Mouse (Mus musculus) brain, adult 2 months (tissue): ENCODE measurements around the gene Palb2.

ENCODE experiments used
- DNase-seq: peaks from one replicate; pipeline ENCODE4 v3.0.0; 2011; ENCODE audit warnings: low read depth, low spot score

Gene Palb2

DNA sequence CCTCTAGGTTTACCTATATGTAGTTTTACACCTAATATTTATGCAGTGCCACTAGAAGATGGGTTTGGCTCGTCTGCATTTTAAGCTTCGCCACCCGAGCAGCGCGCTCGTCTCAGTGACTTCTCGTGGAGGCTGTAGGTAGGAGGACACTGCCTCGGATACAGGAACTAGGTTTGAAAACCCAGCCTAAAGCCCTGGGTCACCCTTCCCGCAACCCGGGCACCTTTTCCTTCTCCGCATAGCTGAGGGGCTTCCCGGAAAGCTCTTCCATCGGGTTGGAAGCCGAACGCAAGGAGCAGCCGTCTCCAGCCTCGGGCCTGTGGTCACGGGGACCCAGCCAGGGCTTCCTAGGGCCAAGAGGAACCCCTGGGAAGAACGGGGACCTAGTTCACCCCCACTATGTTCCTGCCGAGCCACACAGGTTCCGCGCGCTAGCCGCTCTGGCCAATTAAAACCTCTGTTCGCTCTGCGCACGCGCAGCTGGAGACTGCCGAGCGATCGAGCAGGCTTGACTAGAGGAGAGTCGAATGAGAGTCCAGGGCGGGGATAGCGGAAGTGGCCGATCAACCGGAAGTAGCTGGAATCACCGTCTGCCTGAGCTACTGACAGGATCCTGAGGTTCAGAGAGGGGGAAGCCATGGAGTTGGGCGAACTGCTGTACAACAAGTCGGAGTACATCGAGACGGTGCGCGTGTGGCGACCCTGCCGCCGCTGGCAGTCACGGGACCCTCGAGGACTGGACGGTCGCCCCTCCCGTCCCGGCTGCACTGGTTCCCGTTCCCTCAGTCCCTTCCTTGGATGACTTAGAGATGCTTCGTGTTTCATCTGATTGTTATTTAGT is at the start of gene Palb2, which contains the start of gene Dctn5:
TSS of gene Palb2 (minus strand) at position 489 of the 841 bp plus-strand sequence.
TSS of gene Dctn5 (plus strand) at position 545 of the 841 bp plus-strand sequence.
- DNase-seq: peak; percentile 98

DNA sequence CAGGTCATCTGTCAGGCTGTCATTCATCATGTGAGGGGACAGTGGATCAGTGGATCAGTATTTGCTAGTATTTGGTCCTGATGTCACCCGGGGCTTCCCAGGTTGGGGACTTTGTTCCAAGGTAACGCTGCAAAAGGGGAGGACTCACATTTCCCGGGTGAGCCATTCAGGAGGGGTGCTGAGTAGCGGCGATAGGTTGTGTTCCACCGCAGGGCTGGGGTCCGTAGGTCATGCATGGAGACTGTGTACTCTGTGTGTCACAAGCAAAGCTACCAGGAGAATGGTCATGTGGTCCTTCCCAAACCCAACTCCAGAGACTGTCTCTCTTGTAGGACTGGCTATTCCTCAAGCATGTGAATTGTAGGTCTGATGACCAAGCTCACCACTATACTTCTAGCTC is 47.9 kb upstream of the Palb2 start:
- DNase-seq: no peak

DNA sequence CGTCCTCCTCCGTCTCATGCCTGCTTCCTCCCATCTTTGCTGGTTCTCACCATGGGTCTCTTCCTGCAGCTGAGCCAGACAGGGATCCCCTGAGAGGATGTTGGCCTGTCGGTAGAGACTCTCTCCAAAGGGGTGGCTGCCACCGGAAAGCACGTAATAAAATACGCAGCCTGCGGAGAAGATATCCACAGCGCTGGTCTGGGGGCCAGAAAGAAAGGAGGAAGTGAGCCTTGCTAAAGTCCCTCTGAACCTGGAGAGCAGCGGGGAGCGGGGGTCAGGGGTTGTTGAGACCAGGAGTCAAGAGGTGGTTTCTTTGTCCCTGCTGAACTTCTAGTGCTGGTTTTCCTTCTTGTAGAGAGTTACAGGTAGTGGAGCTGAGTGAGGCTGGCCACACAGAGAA is 38.8 kb upstream of the Palb2 start:
- DNase-seq: no peak

DNA sequence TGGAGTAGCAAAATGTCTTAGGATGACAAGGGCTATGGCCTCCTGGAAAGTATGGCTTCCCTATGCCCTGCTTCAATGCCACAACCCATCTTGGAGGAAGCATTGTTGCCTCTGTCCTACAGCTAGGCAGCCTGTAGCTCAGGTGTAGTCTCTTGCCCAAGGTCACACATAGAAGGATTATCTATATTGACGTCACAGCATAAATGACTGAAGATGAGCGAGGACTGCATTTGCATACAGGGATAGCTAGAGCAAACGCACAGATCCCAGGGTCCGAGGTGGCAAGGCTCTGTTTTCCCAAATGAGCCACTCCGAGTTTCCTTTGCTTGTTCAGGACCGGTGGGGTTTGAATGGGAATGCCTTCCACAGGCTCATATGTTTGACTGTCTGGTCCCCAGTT is 37.9 kb upstream of the Palb2 start:
- DNase-seq: no peak

DNA sequence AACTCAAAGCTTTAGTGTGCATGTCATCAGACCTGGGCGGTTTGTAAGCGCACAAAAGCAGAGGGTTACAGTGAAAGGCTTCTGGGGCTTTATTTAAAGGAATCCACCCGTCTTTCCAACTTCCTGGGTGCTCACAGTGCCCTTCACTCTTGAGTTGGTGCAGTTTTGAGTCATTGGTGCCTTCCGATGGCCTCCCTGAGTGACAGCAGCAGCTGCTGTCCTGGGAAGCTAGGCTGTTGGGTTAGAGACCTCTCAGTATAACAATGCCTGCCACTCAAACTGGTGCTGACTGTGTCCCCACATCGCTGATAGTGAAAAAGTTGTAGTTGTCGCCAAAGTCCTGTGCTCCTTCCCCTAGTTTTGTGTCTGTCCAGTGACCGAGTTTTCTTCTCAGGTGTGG is 34.4 kb upstream of the Palb2 start:
- DNase-seq: no peak

DNA sequence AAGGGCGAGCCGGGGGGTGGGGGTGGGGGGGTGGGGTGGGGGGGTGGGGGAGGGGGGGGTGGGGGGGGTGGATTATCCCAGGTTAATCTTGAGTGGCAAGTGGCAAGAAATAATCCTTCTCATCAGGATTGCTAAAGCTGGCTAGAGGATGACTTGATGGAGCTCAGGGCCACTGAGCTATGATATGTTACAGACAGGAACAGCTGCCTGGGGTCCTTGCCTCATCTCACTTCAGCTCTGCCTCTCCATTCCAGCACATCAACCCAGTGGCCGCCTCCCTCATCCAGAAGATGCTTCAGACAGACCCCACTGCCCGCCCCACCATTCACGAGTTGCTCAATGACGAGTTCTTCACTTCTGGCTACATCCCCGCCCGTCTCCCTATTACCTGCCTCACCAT is 31.0 kb upstream of the Palb2 start:
- no peak for DNase-seq

DNA sequence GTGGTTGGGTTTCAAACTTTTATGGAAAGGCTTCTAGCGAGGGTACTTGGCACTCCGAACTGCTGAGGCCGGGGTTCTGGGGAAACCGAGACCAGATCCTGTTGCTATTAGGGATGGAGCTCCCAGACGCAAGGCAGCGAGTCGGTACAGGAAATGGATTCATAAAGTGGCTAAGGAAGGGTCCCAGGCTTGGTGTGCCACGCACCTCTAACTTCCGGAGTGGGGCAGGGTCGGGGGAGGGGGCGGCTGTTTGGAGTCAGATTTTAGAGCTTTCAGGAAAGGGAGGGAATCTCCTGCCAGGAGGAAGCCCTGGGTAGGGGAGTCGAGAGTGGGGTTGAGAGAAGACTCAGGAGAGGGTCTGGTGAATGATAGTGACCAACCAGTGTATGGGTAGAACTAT is 27.3 kb upstream of the Palb2 start:
- DNase-seq: no peak

DNA sequence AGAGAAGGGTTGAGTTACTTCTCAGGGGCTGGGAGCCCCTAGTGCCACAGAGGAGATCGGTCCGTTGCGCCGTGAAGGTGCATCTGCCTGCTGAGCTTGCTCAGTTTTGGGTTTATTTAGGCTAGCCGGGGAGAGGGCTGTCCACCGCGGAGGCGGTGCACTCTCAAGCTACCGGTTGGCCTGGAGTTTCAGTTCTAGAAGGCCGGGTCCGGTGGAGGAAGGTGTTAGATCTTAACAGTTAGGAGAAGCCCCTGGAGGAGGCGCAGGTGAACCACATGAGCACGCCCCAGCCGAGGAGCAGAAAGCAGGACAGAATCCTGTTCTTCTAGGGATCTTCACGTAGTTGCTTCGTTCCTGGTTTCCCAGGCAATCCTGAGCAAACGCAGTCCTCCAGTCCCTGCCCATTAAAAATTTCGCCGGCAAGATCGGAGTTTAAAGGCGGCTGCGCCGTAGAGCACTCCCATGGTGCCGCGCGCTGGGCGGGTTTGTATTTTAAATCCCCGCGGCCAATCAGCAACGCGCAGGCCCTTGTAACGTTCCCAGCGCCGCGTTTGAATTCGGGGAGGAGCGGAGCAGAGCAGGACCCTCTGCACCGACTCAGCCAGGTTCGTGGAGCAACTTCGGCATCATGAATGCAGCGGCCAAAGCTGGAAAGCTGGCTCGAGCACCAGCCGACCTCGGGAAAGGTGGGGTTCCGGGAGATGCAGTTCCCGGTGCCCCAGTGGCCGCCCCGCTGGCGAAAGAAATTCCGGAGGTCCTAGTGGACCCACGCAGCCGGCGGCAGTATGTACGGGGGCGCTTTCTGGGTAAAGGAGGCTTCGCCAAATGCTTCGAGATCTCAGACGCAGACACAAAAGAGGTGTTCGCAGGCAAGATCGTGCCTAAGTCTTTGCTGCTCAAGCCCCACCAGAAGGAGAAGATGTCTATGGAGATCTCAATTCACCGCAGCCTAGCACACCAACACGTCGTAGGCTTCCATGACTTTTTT is 26.4 kb upstream of the Palb2 start, which contains the start of gene Plk1:
TSS of gene Plk1 (plus strand) at position 525 of the 988 bp plus-strand sequence.
- peak; percentile 88 for DNase-seq

DNA sequence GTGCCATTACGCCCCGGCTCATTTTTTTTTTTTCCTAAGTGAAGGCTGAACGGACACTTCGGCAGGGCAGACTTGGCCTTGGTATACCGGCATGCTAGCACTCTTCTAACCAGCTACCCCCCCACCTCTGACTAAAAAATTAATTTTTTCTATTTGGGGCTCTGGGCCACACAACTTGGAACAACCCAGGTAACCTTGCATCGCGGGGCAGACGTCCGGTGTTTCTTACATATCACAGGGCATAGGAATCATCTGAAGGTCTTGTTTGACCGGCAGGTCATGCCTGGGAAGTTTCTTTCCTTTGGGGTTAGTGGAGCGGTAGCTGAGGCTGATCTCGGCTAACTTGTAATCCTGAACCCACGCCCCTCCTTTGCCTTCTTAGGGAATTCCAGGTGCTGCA is 25.7 kb upstream of the Palb2 start:
- DNase-seq: no peak

DNA sequence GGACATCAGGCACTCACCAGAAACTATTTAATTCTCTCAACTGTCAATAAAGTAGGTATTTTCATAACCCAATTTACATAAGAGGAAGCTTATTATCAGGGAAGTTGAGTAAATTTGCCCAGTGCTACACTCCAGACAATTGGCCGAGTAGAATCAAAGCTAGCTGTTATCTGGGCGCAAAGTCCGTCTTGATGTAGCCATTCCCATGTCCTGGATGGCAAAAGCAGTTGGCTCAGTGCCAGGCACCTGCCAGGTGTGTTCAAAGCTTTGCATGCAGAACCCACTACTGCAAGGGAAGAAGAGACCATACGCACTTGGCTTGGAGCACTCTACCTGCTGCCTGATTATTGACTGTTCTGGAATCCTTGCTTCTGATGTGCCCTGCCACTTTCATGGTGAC is 19.7 kb upstream of the Palb2 start:
- DNase-seq: no peak

DNA sequence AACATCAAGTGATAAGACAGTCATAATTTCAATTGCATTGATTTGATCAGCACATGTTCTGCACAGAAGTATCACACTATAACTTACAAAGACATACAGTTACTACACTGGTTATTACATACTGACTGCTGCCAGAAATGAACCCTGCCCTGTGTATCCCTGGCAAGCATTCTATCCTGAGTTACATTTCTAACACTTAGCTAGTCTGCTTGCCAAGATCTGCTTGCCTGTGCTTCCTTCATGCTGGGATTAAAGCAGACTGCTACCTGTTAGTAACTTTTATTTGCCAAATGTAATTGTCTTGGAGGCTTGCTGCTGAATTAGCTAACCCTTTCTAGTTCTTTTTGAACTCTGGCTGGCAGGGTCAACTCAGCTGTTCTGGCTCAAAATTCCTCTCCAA is 8.2 kb upstream of the Palb2 start:
- DNase-seq: no peak

DNA sequence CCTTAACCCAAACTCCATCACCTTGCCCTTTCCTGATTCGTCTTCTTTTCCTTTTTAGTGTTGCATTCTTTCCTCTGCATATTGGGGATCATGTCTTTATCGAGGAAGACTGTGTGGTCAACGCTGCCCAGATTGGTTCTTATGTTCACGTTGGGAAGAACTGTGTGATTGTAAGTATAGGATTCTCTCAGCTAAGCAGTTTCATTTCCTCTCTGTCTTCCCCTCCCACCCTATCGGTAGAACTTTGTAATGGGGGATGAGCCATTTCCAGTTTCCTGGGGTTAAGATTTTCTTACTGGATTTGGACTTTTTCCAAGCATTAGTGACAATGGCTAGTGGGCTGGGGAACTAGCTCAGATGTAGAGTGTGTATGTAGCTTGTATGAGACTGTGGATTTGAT is 5.4 kb upstream of the Palb2 start:
- DNase-seq: no peak

DNA sequence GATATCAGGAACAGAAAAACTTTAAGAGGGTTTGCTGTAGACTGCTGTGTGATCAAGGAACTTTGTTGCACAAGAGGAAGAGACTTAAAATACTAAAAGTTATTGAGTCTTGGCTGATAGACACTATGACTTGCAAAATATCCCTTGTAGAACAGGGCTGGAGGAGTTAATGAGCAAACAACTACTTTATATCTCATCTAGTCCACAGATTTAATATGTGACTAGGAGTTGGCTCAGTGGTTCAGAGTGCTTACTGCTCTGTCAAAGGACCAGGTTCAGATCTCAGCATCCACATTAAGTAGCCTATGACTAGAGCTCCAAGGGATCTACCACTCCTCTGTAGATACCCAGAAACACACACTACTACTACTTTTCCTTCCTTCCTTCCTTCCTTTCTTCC is 4.3 kb upstream of the Palb2 start:
- DNase-seq: no peak

DNA sequence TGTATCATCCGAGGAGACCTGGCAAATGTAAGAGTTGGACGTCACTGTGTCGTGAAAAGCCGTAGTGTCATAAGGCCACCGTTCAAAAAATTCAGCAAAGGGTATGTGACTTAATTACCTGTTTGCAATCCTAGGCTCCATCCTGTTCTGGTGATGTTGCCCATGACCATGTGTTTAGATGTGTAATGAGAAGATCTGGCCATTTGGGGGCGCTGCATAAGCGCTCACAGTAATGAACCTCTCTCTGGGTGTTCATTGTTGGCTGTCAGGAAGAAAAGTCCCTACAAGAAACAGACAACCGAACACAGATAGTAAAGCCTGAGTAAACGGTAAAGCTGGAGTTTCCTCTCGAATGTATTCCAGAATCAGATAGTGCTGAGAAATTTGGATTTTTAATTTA is 2.3 kb upstream of the Palb2 start:
- no peak for DNase-seq

DNA sequence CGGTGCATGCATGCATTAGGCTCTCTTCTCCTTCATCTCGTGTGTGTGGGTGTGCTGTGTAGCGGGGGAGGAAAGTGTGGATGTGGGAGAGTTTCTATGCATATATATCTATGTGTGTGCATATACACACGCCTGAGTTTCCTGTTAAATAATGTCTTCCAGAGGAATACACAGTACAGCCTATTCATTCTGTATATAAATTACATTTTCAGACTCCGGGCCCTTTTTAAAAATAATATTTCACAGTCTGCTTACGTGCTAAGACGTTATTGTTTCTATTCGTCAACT is 497 bp upstream of the Palb2 start:
- no peak for DNase-seq

DNA sequence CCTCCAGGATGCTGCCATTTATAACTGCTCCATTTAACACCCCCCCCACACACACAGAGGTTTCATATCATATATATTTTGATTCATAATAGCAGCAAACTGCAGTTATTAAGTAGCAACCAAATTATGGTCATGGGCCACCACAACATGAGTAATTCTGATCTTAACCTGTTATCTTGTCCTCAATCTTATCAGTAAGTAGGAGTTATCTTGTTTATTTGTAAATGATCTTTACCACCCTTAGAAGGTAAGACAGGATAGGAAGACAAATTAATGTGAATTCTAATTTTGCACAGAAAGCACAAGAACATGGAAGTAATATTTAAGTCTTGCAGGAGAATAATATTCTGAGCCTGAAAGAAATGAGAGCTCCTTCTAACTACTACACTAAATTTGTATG is 951 bp downstream of the Palb2 start:
- DNase-seq: no peak

DNA sequence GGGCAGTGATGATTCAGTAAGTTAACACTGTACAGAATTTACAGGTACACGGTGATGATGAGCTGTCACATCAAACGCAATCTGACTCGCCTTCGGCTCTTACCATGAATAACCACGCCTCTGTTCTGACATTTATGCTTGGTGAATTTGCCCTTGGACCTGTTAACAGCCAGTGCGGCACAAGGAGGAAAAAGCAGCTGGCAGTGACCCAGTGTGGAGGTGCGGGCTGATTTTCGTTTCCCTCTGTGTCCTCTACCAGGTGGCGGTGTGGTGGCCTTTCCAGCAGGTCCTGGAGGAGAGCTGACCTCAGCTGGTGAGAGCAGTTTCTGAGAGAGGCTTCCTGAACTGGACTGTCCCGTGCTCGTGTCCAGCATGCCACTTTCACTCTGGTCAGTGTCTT is 5.8 kb downstream of the Palb2 start:
- no peak for DNase-seq

DNA sequence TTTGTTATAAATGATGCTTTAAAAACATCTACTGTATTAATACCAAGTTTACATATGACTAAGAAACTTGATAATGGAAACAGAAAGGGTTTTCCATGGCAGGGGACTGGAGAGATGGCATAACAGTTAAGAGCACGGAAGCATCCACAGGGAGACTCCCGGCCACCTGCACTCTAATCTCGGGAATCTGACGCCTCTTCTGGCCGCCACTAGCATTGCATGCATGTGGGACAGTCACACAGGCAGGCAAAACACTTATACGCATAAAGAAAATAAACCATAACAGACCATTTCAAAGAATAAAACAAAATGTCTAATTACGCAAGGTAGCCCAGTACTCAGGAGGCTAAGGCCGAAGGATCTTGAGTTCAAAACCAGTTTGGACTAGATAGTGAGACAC is 7.1 kb downstream of the Palb2 start:
- DNase-seq: no peak

DNA sequence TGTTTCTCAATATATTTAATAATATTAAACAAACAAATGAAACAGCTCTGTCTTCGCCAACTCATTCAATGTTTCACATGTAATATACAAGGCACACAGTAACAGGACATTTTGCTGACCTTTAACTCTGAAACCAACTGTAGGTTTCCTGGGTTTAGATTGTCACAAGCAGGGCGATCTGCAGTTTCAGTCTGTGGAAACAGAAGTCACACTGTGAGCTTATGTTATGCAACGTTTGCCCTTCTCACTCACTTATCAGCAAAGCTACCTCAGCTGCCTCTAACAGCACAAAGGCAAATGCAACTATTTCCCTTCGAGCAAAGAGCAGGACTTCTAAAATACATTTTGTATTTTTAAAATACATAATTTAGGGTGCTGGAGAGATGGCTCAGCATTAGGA is 9.3 kb downstream of the Palb2 start:
- no peak for DNase-seq

DNA sequence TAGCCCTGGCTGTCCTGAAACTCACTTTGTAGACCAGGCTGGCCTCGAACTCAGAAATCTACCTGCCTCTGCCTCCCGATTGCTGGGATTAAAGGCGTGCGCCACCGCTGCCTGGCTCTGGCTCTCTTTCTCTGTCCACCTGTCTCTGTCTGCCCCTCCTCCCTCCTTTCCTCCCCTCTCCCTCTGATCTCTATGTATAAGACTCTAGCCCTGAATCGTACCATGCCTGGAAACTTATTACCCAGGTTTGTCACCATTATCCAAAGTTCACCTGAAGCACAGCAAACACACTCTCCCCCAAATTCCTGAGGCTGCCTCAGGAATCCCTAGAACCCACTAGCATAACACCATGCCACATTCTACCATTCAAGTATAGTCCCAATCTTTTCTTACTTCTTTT is 24.6 kb downstream of the Palb2 start:
- DNase-seq: no peak

DNA sequence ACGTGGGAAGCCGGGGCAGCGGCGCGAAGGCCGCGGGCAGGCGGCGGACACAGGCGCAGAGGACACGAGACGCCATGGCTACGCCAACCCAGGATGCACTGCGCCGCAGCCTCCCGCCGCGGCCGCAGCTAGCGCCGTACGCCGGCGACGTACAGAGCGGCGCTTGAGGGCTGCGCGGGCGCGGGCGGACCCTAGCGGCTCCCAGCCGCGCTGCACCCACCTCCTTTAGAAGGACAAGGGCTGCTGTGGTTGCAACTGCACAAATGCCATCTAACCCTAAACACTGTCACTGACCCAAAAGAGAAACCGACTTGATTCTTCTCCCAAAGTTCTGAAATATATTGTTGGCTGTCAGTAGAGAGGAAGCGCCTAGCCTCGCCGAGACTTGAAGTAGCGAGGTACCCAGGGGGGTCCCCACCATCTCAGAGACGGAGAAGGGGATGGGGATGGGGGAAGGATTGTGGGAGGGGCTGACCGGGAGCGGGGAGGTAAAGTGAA is 31.0 kb downstream of the Palb2 start, which contains the start of gene Ndufab1:
TSS of gene Ndufab1 (minus strand) at position 140 of the 498 bp plus-strand sequence.
- peak; percentile 97 for DNase-seq

DNA sequence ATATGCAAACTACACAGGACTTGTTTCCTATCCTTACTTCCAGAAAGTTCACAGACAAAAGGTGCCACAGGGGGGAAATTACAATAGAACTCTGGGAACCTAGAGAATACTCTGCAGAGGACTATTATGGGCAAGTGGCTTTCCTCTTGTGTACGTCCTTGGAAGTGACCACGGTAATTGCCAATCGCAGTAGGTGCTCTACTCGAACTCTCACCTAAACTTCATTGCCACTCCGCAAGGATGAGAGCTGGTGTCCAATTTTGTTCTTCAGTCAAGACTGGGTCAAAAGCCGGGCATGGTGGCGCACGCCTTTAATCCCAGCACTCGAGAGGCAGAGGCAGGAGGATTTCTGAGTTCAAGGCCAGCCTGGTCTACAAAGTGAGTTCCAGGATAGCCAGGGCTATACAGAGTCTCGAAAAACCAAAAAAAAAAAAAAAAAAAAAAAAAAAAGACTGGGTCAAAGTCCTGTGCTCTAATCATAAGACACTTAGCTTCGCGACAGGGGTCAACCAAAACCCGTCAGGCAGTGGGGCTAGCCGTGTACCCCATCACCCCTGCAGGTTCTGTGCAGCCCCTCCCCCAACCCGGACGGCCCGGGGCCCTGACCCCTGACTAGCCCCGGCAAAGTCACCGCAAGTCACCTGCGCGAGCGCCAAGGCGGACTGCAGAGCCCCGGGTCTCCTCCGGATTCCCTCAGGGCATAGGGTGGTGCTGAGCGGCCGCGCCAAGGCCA is 31.6 kb downstream of the Palb2 start:
- DNase-seq: peak; percentile 31
